Mouse (Mus musculus): ENCODE measurements around the gene Gch1. TPM values are rescaled to one million over a fixed set of nuclear protein-coding genes. Genes with fewer than 3 reads are reported as not detected.
A peak's percentile ranks its signal among the peaks of the same experiment; 100 is the strongest.

Gene Gch1
- 4.6 and 5.7 TPM in 2 replicates for polyA plus RNA-seq (2012; rRNA removed)

GRCm38 (mm10) chr14:47188848-47189634, at the start of gene Gch1:
Gch1 (minus strand) TSS chr14:47189413.
- DNase-seq (ENCODE audit: low spot score) = peak; percentile 77

GRCm38 (mm10) chr14:47237286-47237685, 48.1 kb upstream of the Gch1 start:
- no peak for DNase-seq (ENCODE audit: low spot score)

- DNase-seq (ENCODE audit: low spot score) = no peak
These were observed 47.3 kb upstream of the Gch1 start for GRCm38 (mm10) chr14:47236491-47236890.

GRCm38 (mm10) chr14:47234526-47235250, 45.5 kb upstream of the Gch1 start:
- no peak for DNase-seq (ENCODE audit: low spot score)

GRCm38 (mm10) chr14:47234032-47234431, 44.8 kb upstream of the Gch1 start:
- no peak for DNase-seq (ENCODE audit: low spot score)

- DNase-seq (ENCODE audit: low spot score) = no peak
These were observed 44.4 kb upstream of the Gch1 start for GRCm38 (mm10) chr14:47233602-47234001.

- no peak for DNase-seq (ENCODE audit: low spot score)
These were observed 40.7 kb upstream of the Gch1 start for GRCm38 (mm10) chr14:47229796-47230376.

GRCm38 (mm10) chr14:47225931-47226330, 36.7 kb upstream of the Gch1 start:
- no peak for DNase-seq (ENCODE audit: low spot score)

- DNase-seq (ENCODE audit: low spot score) = no peak
These were observed 35.5 kb upstream of the Gch1 start for GRCm38 (mm10) chr14:47224476-47225325.

- no peak for DNase-seq (ENCODE audit: low spot score)
These were observed 33.6 kb upstream of the Gch1 start for GRCm38 (mm10) chr14:47222631-47223450.

GRCm38 (mm10) chr14:47221567-47221966, 32.4 kb upstream of the Gch1 start:
- no peak for DNase-seq (ENCODE audit: low spot score)

- DNase-seq (ENCODE audit: low spot score) = no peak
These were observed 31.2 kb upstream of the Gch1 start for GRCm38 (mm10) chr14:47220231-47221025.

- no peak for DNase-seq (ENCODE audit: low spot score)
These were observed 29.8 kb upstream of the Gch1 start for GRCm38 (mm10) chr14:47218766-47219606.

GRCm38 (mm10) chr14:47216541-47216940, 27.3 kb upstream of the Gch1 start:
- DNase-seq (ENCODE audit: low spot score) = no peak

GRCm38 (mm10) chr14:47214367-47214766, 25.2 kb upstream of the Gch1 start:
- no peak for DNase-seq (ENCODE audit: low spot score)

GRCm38 (mm10) chr14:47213305-47213704, 24.1 kb upstream of the Gch1 start:
- DNase-seq (ENCODE audit: low spot score) = no peak

- DNase-seq (ENCODE audit: low spot score) = no peak
These were observed 20.5 kb upstream of the Gch1 start for GRCm38 (mm10) chr14:47209669-47210164.

GRCm38 (mm10) chr14:47208564-47209493, 19.6 kb upstream of the Gch1 start:
- no peak for DNase-seq (ENCODE audit: low spot score)

Measured in urinary bladder, adult 2 months (tissue).